ENCODE assay signal across 23 mouse cellular contexts in the genomic region with DNA sequence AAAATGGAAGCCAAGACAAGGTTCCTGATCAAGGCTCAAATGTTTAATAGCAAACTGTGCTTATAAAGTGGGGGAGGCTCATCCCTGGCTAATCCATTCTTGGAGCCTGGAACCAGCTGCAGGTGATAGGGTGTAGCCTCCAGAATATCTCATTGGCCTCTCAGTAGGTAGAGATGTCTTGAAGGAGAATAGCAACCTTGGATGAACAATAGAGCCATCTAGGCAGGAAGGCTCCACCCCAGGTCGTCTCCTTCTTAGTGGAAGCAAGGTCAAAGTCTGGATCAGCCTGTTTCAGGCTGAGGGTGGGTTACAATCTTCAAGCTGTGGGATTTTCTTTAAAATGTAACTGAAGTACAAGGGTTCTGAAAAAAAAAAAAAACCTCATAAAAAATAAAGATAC.
"Had no signal": no experiment of that assay in that cellular context is flagged by ENCODE, and none has a peak within 500 bp of the region (broad histone marks: within the 10 kb centered on the region; RNA-seq: fewer than 3 reads in every experiment).

No protein-coding gene starts in this region.

- H3K27me3 ChIP-seq: heart, embryonic 13.5 days; heart, embryonic 15.5 days; hindbrain, embryonic 13.5 days; intestine, embryonic 15.5 days; kidney, embryonic 15.5 days; limb, embryonic 13.5 days; limb, embryonic 15.5 days; liver, embryonic 12.5 days had no signal

- DNase-seq: gastrocnemius, postnatal 14 days; gastrocnemius, postnatal 36 days; heart, adult 18-20 months; heart, postnatal 14 days; heart, postnatal 36 days; kidney, adult 2 months; kidney, adult 9 months; kidney, postnatal 14 days; kidney, postnatal 36 days; layer of hippocampus, adult 9-11 months; layer of hippocampus, postnatal 36 days; left cerebral cortex, postnatal 4 days had no signal

- H3K27ac ChIP-seq: heart, embryonic 10.5 days; heart, embryonic 13.5 days; heart, embryonic 15.5 days; hindbrain, embryonic 13.5 days; intestine, embryonic 15.5 days; kidney, embryonic 15.5 days; kidney, postnatal 0 days; limb, embryonic 13.5 days; limb, embryonic 15.5 days; liver, embryonic 12.5 days; liver, embryonic 14.5 days had no signal

- H3K4me1 ChIP-seq: heart, embryonic 10.5 days; heart, embryonic 13.5 days; heart, embryonic 15.5 days; hindbrain, embryonic 13.5 days; intestine, embryonic 15.5 days; kidney, embryonic 15.5 days; limb, embryonic 13.5 days; limb, embryonic 15.5 days; liver, embryonic 12.5 days had no signal

- H3K4me3 ChIP-seq: heart, embryonic 10.5 days; heart, embryonic 13.5 days; heart, embryonic 15.5 days; hindbrain, embryonic 13.5 days; intestine, embryonic 15.5 days; kidney, embryonic 15.5 days; limb, embryonic 13.5 days; limb, embryonic 15.5 days; liver, embryonic 12.5 days had no signal

- H3K9ac ChIP-seq: heart, embryonic 13.5 days; heart, embryonic 15.5 days; hindbrain, embryonic 13.5 days; intestine, embryonic 15.5 days; kidney, embryonic 15.5 days; limb, embryonic 13.5 days; limb, embryonic 15.5 days; liver, embryonic 12.5 days; liver, embryonic 14.5 days had no signal

- H3K36me3 ChIP-seq: heart, embryonic 10.5 days; heart, embryonic 13.5 days; heart, embryonic 15.5 days; hindbrain, embryonic 13.5 days; intestine, embryonic 15.5 days; kidney, embryonic 15.5 days; limb, embryonic 13.5 days; limb, embryonic 15.5 days; liver, embryonic 12.5 days had no signal

- H3K9me3 ChIP-seq: heart, embryonic 10.5 days; heart, embryonic 13.5 days; heart, embryonic 15.5 days; hindbrain, embryonic 13.5 days; intestine, embryonic 15.5 days; kidney, embryonic 15.5 days; limb, embryonic 13.5 days; limb, embryonic 15.5 days; liver, embryonic 12.5 days had no signal
